Mouse (Mus musculus) forelimb bud, embryonic 11.5 days (tissue): Measurements from ENCODE around the gene Slc16a1.
A peak's percentile ranks its signal among the peaks of the same experiment; 100 is the strongest.
"Not testable (repeated sequence)": the region's sequence is repeated elsewhere in the genome, so short reads cannot be mapped to it uniquely, and the experiment has no call there.

ENCODE experiments used
- DNase-seq: peaks from one replicate; pipeline ENCODE4 v3.0.0-alpha.2; 2012; ENCODE audit warnings: low read depth, low spot score

The Slc16a1 gene

GRCm38 (mm10) chr3:104674329-104675220, 36.1 kb downstream of the Slc16a1 start:
- no peak for DNase-seq

- peak; percentile 70 for DNase-seq
These were observed 36.9 kb downstream of the Slc16a1 start for GRCm38 (mm10) chr3:104675258-104675851.

GRCm38 (mm10) chr3:104677781-104678180, 39.3 kb downstream of the Slc16a1 start:
- DNase-seq: no peak

- no peak for DNase-seq
These were observed 40.4 kb downstream of the Slc16a1 start for GRCm38 (mm10) chr3:104678826-104679225.

- peak; percentile 78 for DNase-seq
These were observed 44.4 kb downstream of the Slc16a1 start for GRCm38 (mm10) chr3:104682671-104683504.

GRCm38 (mm10) chr3:104700751-104701335, 62.4 kb downstream of the Slc16a1 start:
- peak; percentile 92 for DNase-seq

- DNase-seq: no peak
These were observed 63.3 kb downstream of the Slc16a1 start for GRCm38 (mm10) chr3:104701761-104702160.

GRCm38 (mm10) chr3:104703941-104704340, 65.5 kb downstream of the Slc16a1 start:
- no peak for DNase-seq

GRCm38 (mm10) chr3:104706446-104706845, 68.0 kb downstream of the Slc16a1 start:
- DNase-seq: no peak

- not testable (repeated sequence) for DNase-seq
These were observed 68.7 kb downstream of the Slc16a1 start for GRCm38 (mm10) chr3:104706951-104707771.

- DNase-seq: not testable (repeated sequence)
These were observed 69.3 kb downstream of the Slc16a1 start for GRCm38 (mm10) chr3:104707772-104708144.
